Mouse (Mus musculus): ENCODE data around the gene Ctla4.

DNA sequence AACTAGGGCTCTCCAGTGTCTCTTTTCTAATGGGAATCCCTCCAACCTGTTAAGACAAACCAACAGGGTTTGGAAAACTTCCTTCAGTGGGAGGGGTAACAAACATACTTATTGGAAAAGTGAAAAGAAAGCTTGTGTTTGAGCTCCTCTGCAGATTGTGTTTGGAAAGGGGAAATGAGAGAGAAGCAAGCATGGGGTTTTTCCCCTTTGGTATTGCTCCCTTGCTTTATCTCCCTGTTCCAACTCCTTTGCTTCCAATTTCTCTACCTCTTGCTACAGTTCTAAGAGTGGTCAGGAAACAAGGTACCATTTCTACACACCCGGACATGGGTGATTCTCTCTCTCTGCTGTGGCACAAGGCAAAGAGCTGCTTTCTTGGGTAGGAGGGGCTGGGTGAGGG is 53.8 kb downstream of the Ctla4 start:
- no peak for TF ChIP-seq POLR2A (IDR thresholded peaks at IDR 0.05; ENCODE audit: low read depth, low read length)
- TF ChIP-seq CTCF (IDR thresholded peaks at IDR 0.05; ENCODE audit: borderline replicate concordance, insufficient read depth, low read length): no peak
